Mouse (Mus musculus) spleen, postnatal 36 days (tissue): ENCODE results near the gene Gak.
A peak's percentile ranks its signal among the peaks of the same experiment; 100 is the strongest.
"Not testable (repeated sequence)": the region's sequence is repeated elsewhere in the genome, so short reads cannot be mapped to it uniquely, and the experiment has no call there.

Source experiments
- DNase-seq, 2 experiments: peaks; one replicate each; pipeline ENCODE4 v3.0.0; 2022; ENCODE audit warnings: low spot score in 2 of 2, mixed read lengths in 1 of 2

Gene Gak

DNA sequence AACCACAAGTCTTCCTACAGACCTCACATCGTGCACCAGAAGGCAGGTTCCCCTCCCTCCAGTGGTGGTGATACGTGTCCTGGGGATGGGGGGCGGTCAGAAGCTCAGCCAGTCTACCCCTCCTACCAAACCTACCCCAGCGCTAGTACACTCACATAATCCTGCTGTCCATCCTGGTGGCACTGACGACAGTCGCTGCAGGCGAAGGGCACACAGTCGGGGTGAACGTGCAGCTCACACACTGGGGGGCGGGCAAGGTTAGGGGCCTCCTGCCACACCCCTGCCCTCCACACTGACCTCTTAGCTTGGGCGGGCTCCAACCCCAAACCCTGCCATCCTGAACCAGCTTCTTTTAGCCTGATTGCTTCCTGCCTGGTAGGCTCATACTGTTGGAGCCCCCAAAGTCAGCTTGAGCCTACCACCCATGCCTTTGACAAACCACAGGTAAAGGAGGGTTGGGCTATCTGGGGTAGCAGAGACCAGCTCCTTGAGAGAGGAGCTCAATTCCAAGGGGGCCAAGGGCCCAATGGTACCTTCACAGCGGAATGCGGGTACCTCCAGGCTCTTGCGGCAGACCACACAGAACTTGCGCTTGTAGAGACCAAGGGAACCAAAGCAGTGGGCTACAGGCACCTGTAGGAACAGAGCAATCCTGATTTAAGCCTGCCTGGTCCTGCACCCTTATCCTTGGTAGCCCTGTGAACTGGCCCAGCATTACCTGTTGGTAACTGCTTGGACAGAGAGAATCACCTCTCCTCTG is 26.5 kb upstream of the Gak start:
- DNase-seq = no peak

DNA sequence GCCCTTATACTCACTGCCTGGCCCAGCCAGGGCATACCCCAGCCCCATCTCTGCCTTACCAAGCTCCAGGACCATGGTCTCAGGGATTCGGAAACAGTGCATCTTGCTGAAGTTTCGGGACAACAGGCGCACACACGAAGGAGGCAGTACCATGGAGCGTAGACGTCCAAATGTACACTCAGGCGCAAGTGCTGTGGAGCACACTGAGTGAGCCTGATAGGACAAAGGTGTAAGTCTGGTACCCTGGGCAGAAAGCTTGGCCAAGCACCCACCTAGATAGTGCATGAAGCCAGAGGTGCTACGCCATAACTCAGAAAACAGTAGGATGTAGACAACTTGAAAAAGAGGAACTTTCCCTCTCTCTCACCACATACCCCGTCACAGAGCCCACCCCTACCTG is 25.8 kb upstream of the Gak start:
- DNase-seq = no peak

DNA sequence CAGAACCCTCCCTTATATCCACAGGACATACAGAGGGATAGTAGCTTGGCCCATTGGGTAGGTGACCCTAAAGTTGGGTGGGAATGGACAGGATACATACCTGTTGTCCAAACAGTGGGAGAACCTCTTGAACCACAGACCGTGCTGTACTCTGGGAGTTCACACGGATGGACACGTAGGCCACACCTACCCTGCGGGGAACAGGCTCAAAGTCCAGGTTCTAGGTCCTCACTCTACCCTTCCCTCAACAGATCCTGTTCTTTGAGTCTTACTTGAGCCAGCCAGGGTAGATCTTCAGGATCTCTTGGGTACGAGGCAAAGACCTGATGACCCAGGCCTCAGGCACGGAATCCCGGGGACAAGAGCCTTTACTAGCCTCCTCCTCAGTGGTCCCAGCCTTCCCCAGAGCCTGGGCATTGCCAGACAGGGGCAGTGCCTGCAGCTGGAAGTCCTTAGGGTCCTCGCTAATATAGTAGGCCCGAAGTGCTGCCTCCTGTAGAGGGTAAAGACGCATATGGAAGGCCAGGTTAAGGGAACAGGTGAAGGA is 25.0 kb upstream of the Gak start:
- DNase-seq = no peak

DNA sequence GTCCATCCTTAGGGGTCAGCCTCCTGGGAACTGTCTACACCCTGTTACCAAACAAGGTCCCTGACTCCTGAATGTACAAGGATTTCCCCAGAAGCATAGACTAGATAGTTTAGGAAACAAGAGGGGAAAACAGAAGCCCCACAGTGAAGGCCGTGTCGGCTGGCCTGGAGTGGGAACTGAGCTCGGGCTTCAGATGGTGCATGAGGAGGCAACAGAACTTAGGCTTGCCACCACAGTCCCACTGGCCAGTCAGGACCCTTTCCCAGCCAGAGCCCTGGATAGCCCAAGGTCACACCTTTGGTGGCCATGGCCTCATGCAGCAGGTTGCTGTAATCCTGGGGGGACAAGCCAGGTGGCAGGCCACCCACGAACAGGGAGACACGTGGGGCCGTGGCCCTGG is 23.8 kb upstream of the Gak start:
- DNase-seq = no peak

DNA sequence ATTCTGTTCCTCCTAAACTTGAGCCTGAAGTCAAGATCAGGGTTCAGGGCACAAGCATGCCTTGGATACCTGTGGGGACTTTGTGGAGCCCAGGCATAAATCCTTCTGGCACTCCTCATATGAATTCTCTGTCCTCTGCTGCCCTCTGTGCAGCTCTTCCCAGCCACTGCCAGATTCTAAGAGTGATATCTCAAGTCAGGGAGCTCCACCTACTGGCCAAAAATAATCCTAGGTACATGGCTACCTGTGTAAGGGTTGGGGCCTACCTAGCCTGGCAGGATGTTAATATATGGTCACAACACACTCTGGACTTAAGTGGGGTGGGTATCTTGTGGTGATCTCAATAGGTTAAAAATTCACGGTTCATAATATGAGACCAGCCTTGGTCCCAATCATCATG is 22.3 kb upstream of the Gak start:
- peak; percentile 66 to 71 for DNase-seq

DNA sequence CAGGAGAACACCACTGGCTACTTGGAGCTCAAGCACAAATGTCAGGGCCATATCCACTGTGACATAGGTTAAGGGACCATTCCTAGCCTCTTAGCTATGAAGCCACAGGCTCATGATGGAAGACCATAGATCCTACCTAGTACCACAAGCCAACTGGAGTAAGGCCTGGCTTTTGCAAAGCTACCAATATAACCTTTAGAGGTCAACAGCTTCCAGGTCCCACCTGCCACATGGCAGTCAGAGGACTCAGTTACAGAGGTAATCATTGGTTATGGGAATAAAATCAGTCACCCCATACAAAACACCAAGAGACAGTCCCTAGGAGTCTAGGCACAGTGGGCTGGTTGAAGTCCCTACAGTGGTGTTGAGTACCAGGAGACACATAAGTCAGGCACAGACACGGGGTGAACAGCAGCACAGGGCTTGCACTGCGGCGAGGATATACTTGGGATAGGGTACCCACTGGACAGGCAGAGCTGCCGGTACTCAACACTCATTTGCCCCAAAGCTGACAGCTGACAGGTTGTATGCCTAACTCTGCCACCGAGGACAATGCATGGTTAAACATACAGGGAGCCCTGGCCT is 21.7 kb upstream of the Gak start:
- no peak for DNase-seq

DNA sequence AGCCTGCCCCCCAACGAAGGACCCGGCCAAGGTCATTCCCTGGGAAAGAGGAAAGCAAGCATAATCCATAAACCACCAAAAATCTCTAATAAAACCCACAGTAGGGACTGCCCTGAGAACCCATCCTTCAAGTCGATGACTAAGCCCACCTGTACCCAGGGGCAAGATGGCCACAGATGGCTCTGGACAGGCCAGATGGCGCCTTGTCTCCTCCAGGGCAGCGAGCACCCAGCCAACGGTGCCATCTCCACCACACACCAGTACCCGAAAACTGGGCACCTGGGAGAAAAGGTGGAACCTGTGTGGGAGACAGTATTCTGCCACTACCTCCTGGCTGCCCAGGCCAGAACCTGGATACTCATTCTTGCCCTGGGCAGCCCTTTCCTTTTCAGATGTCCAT is 20.8 kb upstream of the Gak start:
- no peak for DNase-seq

DNA sequence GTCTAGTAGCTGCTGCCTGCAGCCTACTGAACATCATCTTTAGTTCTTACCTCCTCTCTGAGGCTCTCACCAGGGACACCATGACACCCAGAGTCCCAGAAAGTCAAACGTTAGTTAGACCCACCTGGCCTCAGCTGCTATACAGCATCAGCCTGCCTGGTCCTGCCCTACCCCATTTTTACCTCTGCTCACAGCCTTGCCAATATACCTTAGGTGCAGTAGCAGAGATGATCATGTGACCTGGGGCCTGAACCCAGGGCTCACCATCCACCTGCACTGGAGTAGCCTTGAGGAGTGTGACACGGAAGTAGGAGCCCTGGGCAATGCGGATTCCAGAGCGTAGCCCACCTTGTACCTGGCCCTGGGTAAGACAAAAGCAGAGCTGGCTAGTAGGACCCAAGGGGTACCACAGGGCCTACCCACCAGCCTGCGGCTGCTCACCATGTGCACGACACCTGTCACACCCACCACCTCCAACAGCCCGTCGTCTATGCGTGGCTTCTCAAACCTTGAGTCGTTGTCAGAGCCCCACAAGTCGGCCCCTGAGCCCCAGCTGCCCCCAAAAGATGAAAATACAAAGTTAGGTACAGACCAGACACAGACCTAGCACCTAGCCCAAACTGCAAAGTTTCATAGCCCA is 19.5 kb upstream of the Gak start:
- no peak for DNase-seq

DNA sequence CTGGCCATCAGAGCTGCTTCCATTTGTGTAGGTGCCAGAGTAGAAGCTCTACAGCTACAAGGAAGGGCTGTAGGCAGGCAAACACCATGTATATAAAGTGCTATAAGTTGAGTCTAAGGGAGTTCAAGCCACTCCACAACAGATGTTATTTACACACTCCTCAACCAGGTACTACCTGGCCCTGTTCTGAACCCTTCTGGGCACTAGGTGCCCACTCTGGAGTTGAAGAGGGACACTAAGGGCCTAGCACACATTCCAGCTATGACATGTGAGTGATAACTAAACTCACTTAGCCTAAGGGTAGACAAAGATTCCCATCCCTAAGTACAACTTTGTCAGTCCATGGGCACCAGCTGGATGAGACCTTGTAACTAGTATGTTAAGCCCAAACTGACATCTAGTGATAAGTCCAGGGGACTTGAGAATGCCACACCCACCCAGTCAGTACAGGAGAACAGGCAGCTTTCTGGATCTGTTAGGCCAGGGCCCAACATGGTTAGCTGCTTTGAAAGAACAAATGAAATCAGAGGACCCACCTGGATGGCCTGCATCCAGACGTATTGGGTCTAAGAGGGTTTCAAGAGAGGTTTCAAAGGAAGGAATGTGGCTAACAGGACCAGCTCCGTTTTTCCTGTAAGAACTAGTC is 18.4 kb upstream of the Gak start:
- DNase-seq = no peak

DNA sequence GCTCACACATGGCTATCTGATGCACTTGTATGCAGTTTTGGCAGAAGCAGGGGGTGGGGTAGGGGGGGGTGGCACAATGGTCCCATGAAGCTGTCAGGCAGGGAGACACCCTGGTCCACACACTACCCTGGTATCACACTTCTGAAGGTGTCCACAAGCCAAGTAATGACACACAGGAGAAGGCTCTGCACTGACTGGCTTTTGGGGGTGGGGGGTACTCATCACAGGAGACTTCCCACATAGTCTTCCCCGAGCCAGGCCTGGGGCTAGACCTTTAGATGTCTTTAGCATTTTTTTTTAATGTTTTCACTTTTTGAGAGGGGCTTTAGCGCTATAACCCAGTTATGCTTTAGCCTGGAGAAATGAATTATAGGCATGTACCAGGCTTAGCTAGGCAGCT is 17.8 kb upstream of the Gak start:
- no peak for DNase-seq

DNA sequence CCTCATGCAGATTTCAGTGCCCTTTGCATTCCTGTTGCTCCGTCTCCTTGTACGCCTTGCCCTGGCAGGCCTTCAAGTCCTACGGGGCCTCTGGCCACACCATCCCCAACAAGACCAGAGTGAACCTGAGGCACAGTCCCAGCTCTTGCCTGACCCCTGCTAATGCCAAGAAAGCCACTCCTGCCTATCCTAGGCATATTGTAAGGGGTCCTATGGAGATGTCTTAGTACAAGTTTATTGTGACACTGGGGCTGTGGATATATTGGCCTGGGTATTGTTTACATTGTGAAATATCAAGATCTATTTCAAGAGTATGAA is 16.7 kb upstream of the Gak start:
- DNase-seq = no peak

DNA sequence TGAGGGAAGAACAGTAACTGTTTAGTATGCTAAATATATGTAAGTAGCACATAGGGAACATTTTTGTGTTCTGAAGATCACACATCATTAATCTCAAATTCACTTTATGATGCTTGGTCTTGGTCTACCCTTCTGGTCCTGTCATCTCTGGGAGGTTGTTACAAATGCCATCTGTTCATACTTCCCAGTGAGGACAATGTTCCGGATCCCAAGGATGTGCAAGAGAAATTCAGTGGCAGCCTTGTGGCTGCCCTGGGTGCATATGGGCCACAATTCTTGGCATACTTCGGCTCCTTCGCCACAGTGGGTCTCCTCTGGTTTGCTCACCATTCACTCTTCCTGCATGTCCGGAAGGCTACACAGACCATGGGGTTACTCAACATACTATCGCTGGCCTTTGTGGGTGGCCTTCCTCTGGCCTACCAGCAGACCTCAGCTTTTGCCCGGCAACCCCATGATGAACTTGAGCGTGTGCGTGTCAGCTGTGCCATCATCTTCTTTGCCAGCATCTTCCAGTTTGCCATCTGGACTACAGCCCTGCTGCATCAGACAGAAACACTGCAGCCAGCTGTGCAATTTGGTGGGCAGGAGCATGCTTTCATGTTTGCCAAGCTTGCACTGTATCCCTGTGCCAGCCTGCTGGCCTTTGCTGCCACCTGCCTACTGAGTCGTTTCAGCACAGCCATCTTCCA is 16.2 kb upstream of the Gak start:
- no peak for DNase-seq

DNA sequence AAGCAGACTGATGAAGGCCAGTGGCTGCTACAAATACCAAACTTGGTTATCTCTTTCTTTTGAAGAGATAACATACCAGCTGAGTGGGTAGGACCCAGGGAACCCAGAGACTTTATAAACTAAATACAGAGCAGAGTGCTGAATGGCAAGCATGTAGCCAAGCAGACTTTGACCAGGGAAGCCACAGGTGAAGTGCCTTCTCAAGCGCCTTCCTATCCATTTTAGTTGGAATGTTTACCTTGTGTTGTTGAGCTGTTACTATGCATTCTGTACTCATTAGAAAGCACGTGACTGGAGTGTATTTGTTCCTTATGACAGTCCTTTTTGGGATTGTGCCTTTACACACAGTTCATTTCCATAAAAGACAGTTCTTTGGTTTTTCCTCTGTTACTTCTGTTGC is 14.1 kb upstream of the Gak start:
- no peak for DNase-seq

DNA sequence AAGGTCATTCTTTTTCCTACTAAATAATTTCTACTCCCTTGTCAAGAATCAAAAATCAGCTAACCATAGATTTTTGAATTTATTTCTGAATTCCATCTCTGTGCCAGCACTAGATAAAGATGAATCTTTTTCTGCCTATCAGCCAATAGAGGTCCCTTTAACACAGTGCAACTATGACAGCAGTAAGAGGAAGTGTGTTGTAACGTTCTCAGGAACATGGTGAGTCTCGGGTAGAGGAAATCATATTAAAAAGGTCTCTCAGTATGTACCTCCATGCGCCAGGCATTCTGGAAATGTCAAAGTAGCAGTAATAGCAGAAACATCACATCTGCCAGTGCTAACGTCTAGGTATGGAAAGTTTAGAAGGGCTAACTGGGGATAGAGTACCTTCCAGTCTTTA is 6.6 kb upstream of the Gak start:
- no peak for DNase-seq

DNA sequence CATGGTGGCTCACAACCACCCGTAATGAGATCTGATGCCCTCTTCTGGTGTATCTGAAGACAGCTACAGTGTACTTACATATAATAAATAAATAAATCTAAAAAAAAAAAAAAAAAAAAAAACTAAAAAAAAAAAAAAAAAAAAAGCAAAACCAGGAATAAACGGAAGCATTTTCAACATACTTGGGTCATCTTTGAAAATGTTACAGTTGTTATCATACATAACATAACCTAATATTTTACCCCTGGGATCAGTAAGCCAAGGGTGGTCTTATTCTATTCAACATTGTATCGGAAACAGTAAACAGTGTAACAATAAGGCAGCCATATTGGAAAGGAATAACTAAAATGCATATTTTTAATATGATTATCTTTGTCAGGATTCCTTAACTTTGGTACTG is 4.5 kb upstream of the Gak start:
- not testable (repeated sequence) for DNase-seq

DNA sequence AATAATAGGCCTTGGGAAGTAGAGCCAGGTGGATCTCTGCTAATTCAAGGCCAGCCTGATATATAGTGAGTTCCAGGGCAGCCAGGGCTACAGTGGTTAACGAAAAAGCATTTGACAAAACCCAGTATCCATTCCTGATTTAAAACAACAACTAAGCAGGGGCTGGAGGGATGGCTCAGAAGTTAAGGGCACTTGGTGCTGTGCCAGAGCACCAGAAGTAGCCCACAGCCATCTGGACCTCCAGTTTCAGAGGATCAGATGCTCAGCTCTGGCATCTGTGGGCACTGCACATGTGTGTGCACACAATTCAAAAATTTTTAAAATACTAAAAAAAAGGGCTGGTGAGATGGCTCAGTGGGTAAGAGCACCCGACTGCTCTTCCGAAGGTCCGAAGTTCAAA is 4.1 kb upstream of the Gak start:
- no peak for DNase-seq

DNA sequence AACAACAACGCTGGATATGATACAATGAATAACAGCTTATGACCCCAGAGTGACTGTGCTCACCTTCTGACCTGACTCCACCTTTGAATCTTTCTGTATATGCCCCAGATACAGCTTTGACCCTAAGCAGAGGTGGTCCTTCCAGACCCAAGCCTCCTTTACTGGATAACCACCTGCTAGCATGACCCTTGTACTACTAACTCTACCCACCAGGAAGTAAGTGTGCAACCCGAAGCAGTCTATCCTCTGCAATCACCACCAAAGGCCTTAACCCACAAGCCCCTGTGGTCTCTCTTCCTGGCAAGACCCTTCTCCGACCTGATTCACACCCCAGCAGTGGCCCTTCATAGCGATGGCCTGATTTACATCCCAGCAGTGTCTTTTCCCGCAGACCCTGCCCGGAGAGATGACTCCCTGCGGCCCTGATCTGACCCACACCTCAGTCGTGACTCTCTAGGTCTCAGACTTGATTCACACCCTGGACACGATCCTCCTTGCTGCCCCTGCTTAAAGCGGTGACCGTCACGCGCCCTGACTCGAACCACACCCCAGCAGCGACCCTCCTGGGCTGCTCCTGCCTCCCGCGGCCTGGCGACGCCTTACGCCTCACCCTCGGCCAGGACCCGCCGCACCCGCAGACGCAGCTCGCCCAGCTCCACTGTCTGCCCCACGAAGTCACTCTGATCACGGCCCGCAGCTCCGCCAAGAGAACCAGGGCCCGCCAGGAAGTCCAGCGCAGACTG is 493 bp downstream of the Gak start:
- peak in 1 of 2 experiments; percentile 9 for DNase-seq

DNA sequence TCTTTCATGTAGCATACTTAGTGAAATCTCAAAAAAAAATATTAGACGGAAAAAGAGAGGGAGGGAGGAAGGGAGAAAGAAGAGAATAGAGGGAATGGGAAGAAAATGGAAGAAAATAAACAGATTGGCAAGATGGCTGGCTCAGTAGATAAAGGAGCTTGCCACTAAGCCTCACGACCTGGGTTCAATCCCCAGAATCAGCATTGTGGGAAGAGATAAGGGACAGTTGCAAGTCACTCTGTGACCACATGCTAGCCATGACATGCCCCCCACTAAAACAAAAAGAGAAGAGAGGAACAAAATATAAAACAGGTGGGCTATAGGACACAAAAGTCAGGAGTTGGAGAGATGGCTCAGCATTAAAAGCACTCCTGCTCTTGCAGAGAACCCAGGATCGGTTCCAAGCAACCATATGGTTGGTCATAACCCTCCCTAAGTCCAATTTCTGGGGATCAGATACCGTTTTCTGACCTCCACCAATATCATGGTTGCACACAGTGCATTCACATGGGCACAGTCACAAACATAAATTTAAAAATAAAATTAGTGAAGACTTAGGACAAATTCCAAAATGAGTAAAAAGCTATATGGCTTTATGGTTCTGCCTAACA is 3.4 kb downstream of the Gak start:
- no peak for DNase-seq

DNA sequence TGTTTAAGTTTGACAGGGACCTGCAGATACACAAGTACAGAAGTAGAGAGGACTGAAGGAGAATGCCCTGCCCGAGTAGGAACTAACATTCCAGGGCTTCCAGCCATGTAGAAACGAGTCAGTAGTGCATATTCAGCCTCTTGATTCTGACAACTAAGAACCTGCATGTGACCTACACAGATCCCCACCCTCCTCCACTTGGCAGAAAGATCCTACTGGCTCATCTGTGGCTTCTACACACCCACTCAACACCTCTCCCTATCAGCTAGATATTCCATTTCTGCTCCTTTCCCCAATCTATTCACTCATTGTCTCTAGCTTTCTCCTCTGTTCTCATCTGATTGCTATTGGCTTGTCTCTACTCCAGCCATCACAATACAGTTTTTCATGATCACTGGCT is 7.7 kb downstream of the Gak start:
- DNase-seq = no peak

DNA sequence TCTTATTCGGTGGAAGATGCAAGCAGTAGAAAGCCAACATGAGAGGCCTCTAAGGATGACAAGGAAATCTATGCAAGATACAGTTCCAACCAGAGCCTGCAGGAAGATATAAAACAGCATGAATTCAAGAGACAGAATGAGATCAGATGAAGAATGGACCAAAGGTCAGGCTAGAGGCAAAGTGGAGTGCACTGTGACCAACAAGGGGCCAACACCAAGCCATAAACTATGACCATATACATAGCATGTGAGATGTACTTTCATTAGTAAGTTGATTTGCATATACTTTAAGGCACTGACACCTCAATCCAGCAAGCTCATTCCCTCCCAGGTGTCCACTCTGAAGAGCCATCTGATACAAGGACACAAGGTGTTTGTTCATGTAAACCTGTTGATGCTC is 19.1 kb downstream of the Gak start:
- no peak for DNase-seq

DNA sequence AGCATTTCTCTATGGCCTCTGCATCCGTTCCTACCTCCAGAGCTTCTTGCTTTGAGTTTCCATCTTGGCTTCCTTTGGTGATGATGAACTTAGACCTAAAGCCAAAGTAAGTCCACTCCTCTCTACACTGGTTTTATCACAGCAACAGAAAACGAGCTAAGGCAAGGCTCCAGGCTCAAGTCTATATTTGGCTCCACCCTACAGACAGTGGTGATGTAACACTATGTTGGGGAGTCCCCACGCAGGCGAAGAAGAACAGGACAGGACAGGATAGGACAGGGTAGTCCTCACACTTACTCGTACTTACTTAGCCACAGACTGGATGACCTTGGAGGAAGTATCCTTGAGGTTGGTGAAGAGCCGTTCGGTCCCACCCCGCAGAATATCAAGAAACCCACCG is 27.0 kb downstream of the Gak start:
- DNase-seq = no peak
